Mouse (Mus musculus) monocyte, adult 5-6 weeks (primary cell): Measurements from ENCODE around the gene Shisa5. TPM values are rescaled to one million over a fixed set of nuclear protein-coding genes. Genes with fewer than 3 reads are reported as not detected.

Experiments
- ATAC-seq: fragments of 153-309, 156-312 bp; replicated peaks from 2 replicates; pipeline ENCODE4 v1.8.0; 2017; ENCODE audit warnings: mild to moderate bottlenecking; ENCODE audit not compliant: low TSS enrichment, insufficient number of reproducible peaks, severe bottlenecking, poor library complexity, low FRiP score
- total RNA-seq: library from RNA; stranded (forward); fragments of 200-1000, 200-491, 200-594 nt; gene quantifications from 3 replicates; pipeline ENCODE4 v1.2.3, GENCODE M21; 2017

The Shisa5 gene
- total RNA-seq, 1 experiment from 2014 or later = 526 TPM

- ATAC-seq = peak; percentile 75
These were observed 21.3 kb upstream of the Shisa5 start for GRCm38 (mm10) chr9:109016973-109017604.

GRCm38 (mm10) chr9:109021428-109021827 lies 16.9 kb upstream of the Shisa5 start:
- peak; percentile 82 for ATAC-seq

GRCm38 (mm10) chr9:109022866-109023685 lies 15.3 kb upstream of the Shisa5 start:
- ATAC-seq = peak; percentile 80

GRCm38 (mm10) chr9:109027521-109027920 lies 10.8 kb upstream of the Shisa5 start:
- no peak for ATAC-seq

GRCm38 (mm10) chr9:109028421-109028820 lies 9.9 kb upstream of the Shisa5 start:
- ATAC-seq = no peak

- no peak for ATAC-seq
These were observed 9.4 kb upstream of the Shisa5 start for GRCm38 (mm10) chr9:109028919-109029318.

GRCm38 (mm10) chr9:109030312-109030711 lies 8.1 kb upstream of the Shisa5 start:
- no peak for ATAC-seq

GRCm38 (mm10) chr9:109031001-109031400 lies 7.4 kb upstream of the Shisa5 start:
- no peak for ATAC-seq

GRCm38 (mm10) chr9:109031686-109032085 lies 6.7 kb upstream of the Shisa5 start:
- ATAC-seq = no peak

- peak; percentile 55 for ATAC-seq
These were observed 5.9 kb upstream of the Shisa5 start for GRCm38 (mm10) chr9:109032435-109032834.

- peak; percentile 56 for ATAC-seq
These were observed 568 bp downstream of the Shisa5 start for GRCm38 (mm10) chr9:109038901-109039364.

GRCm38 (mm10) chr9:109039681-109040080 lies 1.3 kb downstream of the Shisa5 start:
- ATAC-seq = no peak

- ATAC-seq = no peak
These were observed 1.9 kb downstream of the Shisa5 start for GRCm38 (mm10) chr9:109040216-109040615.

GRCm38 (mm10) chr9:109040906-109041305 lies 2.5 kb downstream of the Shisa5 start:
- no peak for ATAC-seq

- no peak for ATAC-seq
These were observed 3.0 kb downstream of the Shisa5 start for GRCm38 (mm10) chr9:109041351-109041750.

GRCm38 (mm10) chr9:109046306-109046705 lies 7.9 kb downstream of the Shisa5 start:
- ATAC-seq = peak; percentile 90

GRCm38 (mm10) chr9:109049316-109049715 lies 11.0 kb downstream of the Shisa5 start:
- no peak for ATAC-seq

GRCm38 (mm10) chr9:109049996-109050673 lies 11.8 kb downstream of the Shisa5 start:
- ATAC-seq = no peak

GRCm38 (mm10) chr9:109050674-109050997 lies 12.3 kb downstream of the Shisa5 start:
- no peak for ATAC-seq
